Mouse (Mus musculus): ENCODE data around the gene Nostrin.

GRCm38 (mm10) chr2:69224724-69225123, 89.1 kb downstream of the Nostrin start:
- TF ChIP-seq POLR2A (IDR thresholded peaks at IDR 0.05; ENCODE audit: low read depth, low read length) = no peak
- no peak for TF ChIP-seq CTCF (IDR thresholded peaks at IDR 0.05; ENCODE audit: extremely low read depth, insufficient read depth, insufficient read length, insufficient replicate concordance)
